Mouse (Mus musculus): ENCODE data around the gene Ebpl. TPM values are rescaled to one million over a fixed set of nuclear protein-coding genes. Genes with fewer than 3 reads are reported as not detected.

The Ebpl gene
- polyA plus RNA-seq, 1 experiment from 2014 or later = 10.5 TPM

DNA sequence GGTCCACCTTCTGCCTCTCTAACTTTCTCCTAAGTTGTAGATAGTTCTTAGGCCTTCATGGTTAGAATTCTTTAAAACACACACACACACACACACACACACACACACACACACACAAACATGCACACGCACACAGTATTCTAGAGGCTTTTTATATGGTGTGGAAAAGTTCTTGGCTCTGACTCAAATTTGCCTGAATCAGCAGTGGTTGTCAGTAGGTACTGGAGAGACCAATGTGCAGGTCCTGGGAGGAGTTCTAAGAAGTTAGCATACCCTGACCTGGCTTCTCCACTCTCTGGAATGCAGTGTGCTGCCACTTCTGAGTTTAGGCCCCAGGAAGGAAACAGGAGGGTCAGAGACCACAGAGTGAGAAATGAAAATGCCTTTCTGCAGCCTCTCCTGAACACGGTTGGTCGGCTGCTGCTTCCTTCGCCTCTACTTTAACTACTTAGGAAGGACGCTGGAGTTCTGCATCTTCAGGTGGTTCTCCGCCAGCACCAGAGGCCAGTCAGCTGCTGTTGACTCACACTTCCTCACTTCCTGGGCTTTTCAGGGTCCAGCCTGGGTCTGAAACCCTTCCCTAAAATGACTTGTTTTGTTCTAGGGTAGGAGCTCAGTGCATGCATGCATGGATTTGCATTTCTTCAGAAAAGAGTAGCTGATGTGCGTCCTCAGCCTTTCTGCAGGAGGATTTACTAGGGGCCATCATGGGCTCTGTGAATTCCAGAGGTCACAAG lies 50.0 kb downstream of the Ebpl start:
- H3K4me1 ChIP-seq (replicated peaks; ENCODE audit: control insufficient read depth, insufficient read depth, low read length) = 0 out of 2 replicates have a peak, but pooled peaks cover 5% of the 10 kb centered on the region
- H3K27ac ChIP-seq = no peak overlapping the region
- no peaks in the 10 kb centered on the region for H3K27me3 ChIP-seq (ENCODE audit: control insufficient read depth, insufficient read depth, low read length)
- no peak overlapping the region for H3K9ac ChIP-seq
- no peaks in the 10 kb centered on the region for H3K9me3 ChIP-seq (ENCODE audit: control insufficient read depth, low read length)
- DNase-seq (ENCODE audit: low spot score) (no peak), ATAC-seq (ENCODE audit: low FRiP score) (no peak)
- H3K36me3 ChIP-seq (replicated peaks; ENCODE audit: control insufficient read depth, insufficient read depth) = no peaks in the 10 kb centered on the region
- no peak overlapping the region for H3K4me3 ChIP-seq (replicated peaks; ENCODE audit: low read length)
- WGBS = 82% methylated on average over 7 of the region's 7 CpGs
- H3K4me2 ChIP-seq (replicated peaks) = no peak overlapping the region

DNA sequence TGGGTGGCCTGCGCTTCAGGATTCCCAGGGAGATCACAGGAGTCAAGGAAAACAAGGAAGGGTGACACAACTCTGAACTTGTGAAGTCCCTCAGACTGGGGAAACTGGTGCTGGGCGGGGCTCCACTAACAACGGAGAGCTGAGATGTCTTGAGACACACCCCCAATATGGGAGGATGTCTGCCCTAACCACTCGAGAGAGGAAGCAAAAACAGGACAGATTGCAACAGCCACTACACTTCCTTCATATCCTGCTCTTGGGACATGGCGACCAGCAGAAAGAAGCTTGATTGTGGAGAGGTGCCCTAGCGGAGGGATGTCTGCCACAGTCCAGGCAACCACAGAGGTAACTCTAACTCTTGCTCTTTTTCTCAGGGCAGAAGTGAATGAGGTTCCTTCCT lies 50.6 kb downstream of the Ebpl start, which contains the start of gene Arl11:
Gene Arl11 (plus strand): TSS at position 161 of the 400 bp plus-strand sequence.
- Histone ChIP-seq H3K9me3 (ENCODE audit: control insufficient read depth, low read length) (no peaks in the 10 kb centered on the region), H3K36me3 (replicated peaks; ENCODE audit: control insufficient read depth, insufficient read depth) (no peaks in the 10 kb centered on the region), H3K4me3 (replicated peaks; ENCODE audit: low read length) (no peak within 1 kb of the TSS), H3K9ac (no peak within 1 kb of the TSS), H3K4me2 (replicated peaks) (no peak within 1 kb of the TSS), H3K4me1 (replicated peaks; ENCODE audit: control insufficient read depth, insufficient read depth, low read length) (0 out of 2 replicates have a peak, but pooled peaks cover 5% of the 10 kb centered on the region), H3K27me3 (ENCODE audit: control insufficient read depth, insufficient read depth, low read length) (no peaks in the 10 kb centered on the region), H3K27ac (no peak within 1 kb of the TSS)
- 69% methylated on average over 6 of the region's 6 CpGs for WGBS
- DNase-seq (ENCODE audit: low spot score) = no peak
- ATAC-seq (ENCODE audit: low FRiP score) = no peak

DNA sequence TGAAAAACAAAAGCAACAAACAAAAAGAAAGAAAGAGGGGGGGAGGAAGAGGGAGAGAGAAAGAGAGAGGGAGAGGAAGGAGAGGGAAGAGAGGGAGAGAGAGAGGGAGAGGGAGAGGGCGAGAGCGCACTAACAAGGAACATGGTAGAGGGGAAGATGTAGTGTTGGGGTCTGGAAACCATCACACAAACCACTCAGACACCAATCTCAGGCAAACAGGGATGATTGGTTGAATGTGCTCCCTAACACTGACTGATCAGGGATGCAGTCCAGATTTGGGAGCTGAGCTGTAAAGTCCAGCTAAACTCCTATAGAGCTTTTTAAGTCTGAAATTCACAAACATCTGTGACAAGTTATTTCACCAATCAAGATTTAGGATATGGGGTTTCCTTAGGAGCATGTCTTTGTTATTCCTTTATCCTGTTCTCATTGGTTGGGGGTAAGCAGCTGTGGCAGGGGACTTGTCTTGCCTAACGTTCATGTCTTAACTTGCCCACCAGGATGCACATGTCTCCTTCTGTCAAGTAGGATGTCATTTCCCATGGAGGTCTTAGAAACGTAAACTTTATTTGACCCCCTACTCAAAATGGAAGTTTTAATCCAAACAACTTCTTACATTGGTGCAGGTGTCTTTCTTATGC lies 56.1 kb downstream of the Ebpl start:
- Histone ChIP-seq H3K9me3 (ENCODE audit: control insufficient read depth, low read length) (peaks cover 4% of the 10 kb centered on the region; the same call in 1 of the 2 replicates), H3K36me3 (replicated peaks; ENCODE audit: control insufficient read depth, insufficient read depth) (no peaks in the 10 kb centered on the region), H3K27ac (no peak overlapping the region), H3K27me3 (ENCODE audit: control insufficient read depth, insufficient read depth, low read length) (no peaks in the 10 kb centered on the region), H3K9ac (no peak overlapping the region), H3K4me1 (replicated peaks; ENCODE audit: control insufficient read depth, insufficient read depth, low read length) (no peaks in the 10 kb centered on the region), H3K4me2 (replicated peaks) (no peak overlapping the region), H3K4me3 (replicated peaks; ENCODE audit: low read length) (no peak overlapping the region)
- ATAC-seq (ENCODE audit: low FRiP score) (no peak), DNase-seq (ENCODE audit: low spot score) (no peak)
- 85% methylated on average over 4 of the region's 4 CpGs for WGBS

DNA sequence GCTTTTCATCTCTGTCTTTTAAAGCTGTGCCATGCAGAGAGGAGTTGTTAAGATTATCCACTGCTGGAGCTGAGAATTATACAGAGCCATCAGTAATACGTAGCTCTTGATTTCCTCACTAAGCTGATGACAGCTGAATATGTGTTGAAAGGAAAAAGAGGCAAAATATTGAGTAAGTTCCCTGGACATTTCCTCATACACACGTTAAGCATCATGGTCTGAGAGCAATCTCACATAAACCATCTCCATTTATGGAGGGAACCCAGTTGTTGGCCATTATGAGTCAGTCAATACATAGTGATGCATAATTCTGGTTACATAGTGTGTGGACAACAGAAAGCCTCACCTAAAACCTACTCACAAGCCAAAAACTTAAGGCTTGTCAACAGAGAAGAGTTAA lies 57.8 kb downstream of the Ebpl start:
- Histone ChIP-seq H3K4me2 (replicated peaks) (no peak overlapping the region), H3K4me1 (replicated peaks; ENCODE audit: control insufficient read depth, insufficient read depth, low read length) (no peaks in the 10 kb centered on the region), H3K9me3 (ENCODE audit: control insufficient read depth, low read length) (peaks cover 4% of the 10 kb centered on the region; the same call in 1 of the 2 replicates), H3K27me3 (ENCODE audit: control insufficient read depth, insufficient read depth, low read length) (no peaks in the 10 kb centered on the region), H3K9ac (no peak overlapping the region), H3K4me3 (replicated peaks; ENCODE audit: low read length) (no peak overlapping the region), H3K36me3 (replicated peaks; ENCODE audit: control insufficient read depth, insufficient read depth) (no peaks in the 10 kb centered on the region), H3K27ac (no peak overlapping the region)
- WGBS = 78% methylated on average over 2 of the region's 2 CpGs
- no peak for DNase-seq (ENCODE audit: low spot score)
- ATAC-seq (ENCODE audit: low FRiP score) = no peak

DNA sequence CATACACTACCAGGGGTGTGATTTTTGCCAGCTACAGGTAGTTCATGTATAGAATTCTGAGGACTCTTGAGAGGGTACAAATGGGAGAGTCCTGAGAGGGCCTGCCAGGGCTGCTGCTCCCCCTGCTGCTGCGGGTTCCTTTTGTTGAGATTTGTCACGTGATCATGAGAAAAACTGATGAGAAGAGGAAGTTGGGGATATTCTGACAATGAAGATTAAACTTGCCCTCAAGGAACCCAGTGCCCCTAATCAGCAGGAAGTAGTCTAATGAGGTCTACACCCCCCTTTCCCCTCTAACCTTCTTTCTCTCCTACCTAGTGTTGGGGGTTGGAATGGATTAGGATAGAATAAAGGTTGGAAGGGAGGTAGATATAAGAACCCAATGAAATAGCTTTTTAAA lies 58.9 kb downstream of the Ebpl start:
- Histone ChIP-seq H3K4me1 (replicated peaks; ENCODE audit: control insufficient read depth, insufficient read depth, low read length) (no peaks in the 10 kb centered on the region), H3K9ac (no peak overlapping the region), H3K27me3 (ENCODE audit: control insufficient read depth, insufficient read depth, low read length) (no peaks in the 10 kb centered on the region), H3K4me3 (replicated peaks; ENCODE audit: low read length) (no peak overlapping the region), H3K27ac (no peak overlapping the region), H3K9me3 (ENCODE audit: control insufficient read depth, low read length) (peaks cover 4% of the 10 kb centered on the region; the same call in 1 of the 2 replicates), H3K36me3 (replicated peaks; ENCODE audit: control insufficient read depth, insufficient read depth) (no peaks in the 10 kb centered on the region), H3K4me2 (replicated peaks) (no peak overlapping the region)
- ATAC-seq (ENCODE audit: low FRiP score) = no peak
- no peak for DNase-seq (ENCODE audit: low spot score)
- WGBS = 59% methylated on average over 2 of the region's 2 CpGs

DNA sequence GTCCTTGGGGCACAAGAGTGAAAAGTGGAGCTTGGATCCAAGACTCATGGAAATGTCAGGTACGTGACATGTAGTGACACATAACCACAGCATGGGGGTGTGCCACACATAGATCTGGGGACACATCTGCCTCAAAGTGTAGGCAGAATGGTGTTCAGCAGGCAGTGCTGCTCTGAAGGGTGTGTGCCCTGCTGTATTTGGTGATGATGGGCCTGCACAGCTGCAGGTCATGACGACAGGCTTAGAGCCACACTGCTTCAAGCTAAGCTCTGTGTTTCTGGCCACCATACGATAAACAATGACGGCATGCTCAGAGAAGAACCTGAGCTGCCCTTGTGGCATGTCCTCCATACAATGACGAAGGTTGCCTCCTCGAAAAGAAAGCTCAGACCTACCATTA lies 60.4 kb downstream of the Ebpl start:
- ATAC-seq (ENCODE audit: low FRiP score) (no peak), DNase-seq (ENCODE audit: low spot score) (no peak)
- Histone ChIP-seq H3K36me3 (replicated peaks; ENCODE audit: control insufficient read depth, insufficient read depth) (no peaks in the 10 kb centered on the region), H3K27ac (no peak overlapping the region), H3K9ac (no peak overlapping the region), H3K4me2 (replicated peaks) (no peak overlapping the region), H3K4me1 (replicated peaks; ENCODE audit: control insufficient read depth, insufficient read depth, low read length) (no peaks in the 10 kb centered on the region), H3K4me3 (replicated peaks; ENCODE audit: low read length) (no peak overlapping the region), H3K27me3 (ENCODE audit: control insufficient read depth, insufficient read depth, low read length) (no peaks in the 10 kb centered on the region), H3K9me3 (ENCODE audit: control insufficient read depth, low read length) (peaks cover 4% of the 10 kb centered on the region; the same call in 1 of the 2 replicates)
- 90% methylated on average over 6 of the region's 6 CpGs for WGBS

DNA sequence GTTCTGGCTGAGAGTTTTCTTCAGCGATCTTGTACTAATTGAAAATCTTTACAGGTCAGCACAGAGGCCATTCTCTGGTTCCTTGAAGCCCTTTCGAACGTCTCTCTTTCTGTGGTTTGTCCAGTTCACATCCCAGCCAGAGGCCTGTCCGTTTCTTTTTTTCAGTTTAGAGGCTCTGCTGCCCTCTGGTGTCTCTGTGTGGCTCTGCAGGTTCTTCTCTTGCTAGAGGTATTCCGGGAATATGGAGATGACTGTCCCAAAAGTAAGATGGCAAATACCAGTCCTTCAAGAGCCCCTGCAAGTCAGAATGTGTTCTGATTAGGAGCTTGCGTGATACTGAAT lies 65.5 kb downstream of the Ebpl start:
- H3K9me3 ChIP-seq (ENCODE audit: control insufficient read depth, low read length) = no peaks in the 10 kb centered on the region

DNA sequence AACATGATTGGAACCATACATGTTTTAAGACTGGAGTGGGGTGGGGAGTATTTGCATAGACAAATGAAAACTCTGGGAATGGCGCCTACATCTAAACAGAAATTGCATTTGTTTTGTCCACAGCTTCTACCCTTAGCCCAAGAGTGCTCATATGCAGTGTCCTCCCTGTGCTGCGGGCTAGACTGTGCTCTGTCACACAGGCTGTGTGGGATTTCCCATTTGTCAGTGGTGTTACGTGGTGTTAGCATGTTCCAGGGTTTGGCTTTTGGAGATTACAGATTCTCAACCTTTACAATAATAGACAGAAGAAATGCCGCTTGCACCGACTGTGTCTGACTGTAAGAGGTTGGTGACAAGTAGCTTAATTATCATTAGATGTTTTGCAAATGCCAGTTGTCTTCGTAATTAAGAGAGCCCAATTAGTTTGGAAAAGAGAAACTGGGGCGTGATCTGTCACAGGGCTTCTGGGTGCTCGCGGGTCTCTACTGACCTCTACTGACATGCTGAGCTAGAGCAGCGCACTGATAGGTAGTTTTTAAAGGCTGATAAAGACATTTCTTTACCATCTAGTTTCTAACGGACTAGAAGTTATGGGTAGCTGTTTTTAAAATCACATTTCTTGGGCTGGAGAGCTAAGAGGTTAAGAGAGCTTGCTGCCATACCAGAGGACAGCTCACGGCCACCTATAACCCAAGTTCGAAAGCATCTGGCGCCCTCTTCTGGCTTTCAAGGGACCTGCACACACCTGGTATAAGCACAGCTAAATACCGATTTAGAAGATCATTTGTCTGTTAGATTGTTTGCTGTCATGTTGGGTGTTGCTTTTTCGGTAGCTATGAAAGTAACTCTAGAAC lies 66.1 kb downstream of the Ebpl start:
- Histone ChIP-seq H3K36me3 (replicated peaks; ENCODE audit: control insufficient read depth, insufficient read depth) (no peaks in the 10 kb centered on the region), H3K4me3 (replicated peaks; ENCODE audit: low read length) (no peak overlapping the region), H3K27me3 (ENCODE audit: control insufficient read depth, insufficient read depth, low read length) (no peaks in the 10 kb centered on the region), H3K4me1 (replicated peaks; ENCODE audit: control insufficient read depth, insufficient read depth, low read length) (no peaks in the 10 kb centered on the region), H3K4me2 (replicated peaks) (0 out of 2 replicates have a peak overlapping the region, but pooled peaks have one; percentile 3), H3K9ac (no peak overlapping the region), H3K9me3 (ENCODE audit: control insufficient read depth, low read length) (no peaks in the 10 kb centered on the region), H3K27ac (no peak overlapping the region)
- peak; percentile 72 for DNase-seq (ENCODE audit: low spot score)
- WGBS = 52% methylated on average over 16 of the region's 16 CpGs
- ATAC-seq (ENCODE audit: low FRiP score) = no peak

More for the DNA sequence above, 65.5 kb downstream of the Ebpl start:
- no peak overlapping the region for H3K9ac ChIP-seq
- H3K4me3 ChIP-seq (replicated peaks; ENCODE audit: low read length) = no peak overlapping the region
- no peaks in the 10 kb centered on the region for H3K27me3 ChIP-seq (ENCODE audit: control insufficient read depth, insufficient read depth, low read length)
- H3K4me1 ChIP-seq (replicated peaks; ENCODE audit: control insufficient read depth, insufficient read depth, low read length) = no peaks in the 10 kb centered on the region
- no peak overlapping the region for H3K27ac ChIP-seq
- ATAC-seq (ENCODE audit: low FRiP score) = no peak
- 0 out of 2 replicates have a peak overlapping the region, but pooled peaks have one; percentile 3 for H3K4me2 ChIP-seq (replicated peaks)
- 16% methylated on average over 6 of the region's 6 CpGs for WGBS
- DNase-seq (ENCODE audit: low spot score) = peak; percentile 75
- no peaks in the 10 kb centered on the region for H3K36me3 ChIP-seq (replicated peaks; ENCODE audit: control insufficient read depth, insufficient read depth)

DNA sequence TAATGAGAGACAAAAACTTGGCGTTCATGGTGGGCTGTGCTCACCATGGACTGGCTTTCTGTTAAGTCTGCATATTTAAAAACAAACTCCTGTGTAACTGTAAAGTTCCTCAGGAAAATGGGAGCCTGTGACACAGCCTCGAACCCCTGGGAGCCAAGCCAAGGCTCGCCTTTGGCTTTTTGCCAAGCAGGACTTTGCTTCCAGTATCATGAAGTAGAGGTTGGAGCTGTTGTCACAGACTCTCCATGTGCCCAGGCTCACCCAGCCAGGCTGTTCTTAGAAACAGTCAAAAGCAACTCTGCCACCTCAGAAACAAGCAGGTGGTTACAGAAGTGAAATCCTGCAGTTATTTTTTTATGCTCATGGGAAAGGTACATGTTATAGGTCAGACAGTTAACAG lies 69.6 kb downstream of the Ebpl start:
- Histone ChIP-seq H3K4me2 (replicated peaks) (no peak overlapping the region), H3K4me1 (replicated peaks; ENCODE audit: control insufficient read depth, insufficient read depth, low read length) (no peaks in the 10 kb centered on the region), H3K27ac (no peak overlapping the region), H3K9ac (no peak overlapping the region), H3K36me3 (replicated peaks; ENCODE audit: control insufficient read depth, insufficient read depth) (no peaks in the 10 kb centered on the region), H3K4me3 (replicated peaks; ENCODE audit: low read length) (no peak overlapping the region), H3K9me3 (ENCODE audit: control insufficient read depth, low read length) (no peaks in the 10 kb centered on the region), H3K27me3 (ENCODE audit: control insufficient read depth, insufficient read depth, low read length) (no peaks in the 10 kb centered on the region)
- DNase-seq (ENCODE audit: low spot score) = no peak
- WGBS = 68% methylated on average over 3 of the region's 3 CpGs
- no peak for ATAC-seq (ENCODE audit: low FRiP score)
